Mouse (Mus musculus) gastrocnemius, postnatal 36 days (tissue): Measurements from ENCODE around the gene Hectd2. TPM values are rescaled to one million over a fixed set of nuclear protein-coding genes. Genes with fewer than 3 reads are reported as not detected.

Source experiments
- DNase-seq, 2 experiments: peaks; one replicate each; pipeline ENCODE4 v3.0.0; 2022
- intact Hi-C: fragments of 180-260 bp; cut with DNase I; formaldehyde crosslinking; loops from one replicate; pipeline ENCODE4 v1.15.1; 2025
- long read RNA-seq, 2 experiments: library from polyadenylated mRNA; stranded (forward); transcript quantifications; one replicate each; pipeline ENCODE4 v2.0.0; 2021
- total RNA-seq, 2 experiments: library from RNA; stranded (reverse); gene quantifications; 2 replicates each; pipeline ENCODE4 v1.2.3; 2021

Gene Hectd2
- 1 to 10 TPM; 2.8 to 4.6 TPM for total RNA-seq
- long read RNA-seq, experiment 1, partial matches to known transcripts: 0 of 2 reads
- long read RNA-seq, experiment 1, other reads (novel, unspliced or antisense): 2 of 2 reads
- long read RNA-seq, experiment 2: 0 reads

GRCm38 (mm10) chr19:36554046-36554784 is at the start of gene Hectd2:
Gene Hectd2, plus strand, starts transcription at chr19:36554639.
- peak; percentile 39 to 57 for DNase-seq
- intact Hi-C loops: no loop called here

- DNase-seq: no peak
- intact Hi-C loops: no loop called here
Observed at GRCm38 (mm10) chr19:36504716-36505115, 49.7 kb upstream of the Hectd2 start.

GRCm38 (mm10) chr19:36511305-36511704 is 43.1 kb upstream of the Hectd2 start:
- intact Hi-C loops: no loop called here

GRCm38 (mm10) chr19:36518461-36518860 is 36.0 kb upstream of the Hectd2 start:
- DNase-seq: no peak
- intact Hi-C loops: no loop called here

More at GRCm38 (mm10) chr19:36511305-36511704, 43.1 kb upstream of the Hectd2 start:
- no peak for DNase-seq

- DNase-seq: no peak
- intact Hi-C loops: no loop called here
Observed at GRCm38 (mm10) chr19:36521568-36521967, 32.9 kb upstream of the Hectd2 start.

GRCm38 (mm10) chr19:36522558-36523195 is 31.8 kb upstream of the Hectd2 start:
- DNase-seq: no peak
- intact Hi-C loops: no loop called here

- intact Hi-C loops: no loop called here
- no peak for DNase-seq
Observed at GRCm38 (mm10) chr19:36525071-36525470, 29.4 kb upstream of the Hectd2 start.

GRCm38 (mm10) chr19:36533082-36533481 is 21.4 kb upstream of the Hectd2 start:
- DNase-seq: no peak
- intact Hi-C loops: no loop called here

- DNase-seq: no peak
- intact Hi-C loops: no loop called here
Observed at GRCm38 (mm10) chr19:36534011-36534765, 20.3 kb upstream of the Hectd2 start.

GRCm38 (mm10) chr19:36534766-36535140 is 19.7 kb upstream of the Hectd2 start:
- no peak for DNase-seq
- intact Hi-C loops: no loop called here

GRCm38 (mm10) chr19:36535186-36535585 is 19.3 kb upstream of the Hectd2 start:
- intact Hi-C loops: no loop called here
- DNase-seq: no peak

- DNase-seq: no peak
- intact Hi-C loops: no loop called here
Observed at GRCm38 (mm10) chr19:36535878-36536277, 18.6 kb upstream of the Hectd2 start.

- DNase-seq: no peak
- intact Hi-C loops: no loop called here
Observed at GRCm38 (mm10) chr19:36536929-36537328, 17.5 kb upstream of the Hectd2 start.

- DNase-seq: no peak
- intact Hi-C loops: loop anchor here (2.0 kb wide), 1 partner anchor 68 kb away; no protein-coding TSS in a partner anchor
Observed at GRCm38 (mm10) chr19:36538528-36538927, 15.9 kb upstream of the Hectd2 start.

- intact Hi-C loops: loop anchor here (2.0 kb wide), 1 partner anchor 69 kb away; no protein-coding TSS in a partner anchor
Observed at GRCm38 (mm10) chr19:36539311-36539710, 15.1 kb upstream of the Hectd2 start.

GRCm38 (mm10) chr19:36540012-36540606 is 14.3 kb upstream of the Hectd2 start:
- intact Hi-C loops: no loop called here
- no peak for DNase-seq

More at GRCm38 (mm10) chr19:36539311-36539710, 15.1 kb upstream of the Hectd2 start:
- no peak for DNase-seq

GRCm38 (mm10) chr19:36540776-36541175 is 13.7 kb upstream of the Hectd2 start:
- no peak for DNase-seq
- intact Hi-C loops: no loop called here

GRCm38 (mm10) chr19:36553561-36554045 is 836 bp upstream of the Hectd2 start:
- intact Hi-C loops: no loop called here
- DNase-seq: no peak

GRCm38 (mm10) chr19:36554785-36555595 is 551 bp downstream of the Hectd2 start:
- peak in 1 of 2 experiments; percentile 49 for DNase-seq
- intact Hi-C loops: no loop called here
